Mouse (Mus musculus): ENCODE results near the gene Trpc2.
A peak's percentile ranks its signal among the peaks of the same experiment; 100 is the strongest.

Gene Trpc2

DNA sequence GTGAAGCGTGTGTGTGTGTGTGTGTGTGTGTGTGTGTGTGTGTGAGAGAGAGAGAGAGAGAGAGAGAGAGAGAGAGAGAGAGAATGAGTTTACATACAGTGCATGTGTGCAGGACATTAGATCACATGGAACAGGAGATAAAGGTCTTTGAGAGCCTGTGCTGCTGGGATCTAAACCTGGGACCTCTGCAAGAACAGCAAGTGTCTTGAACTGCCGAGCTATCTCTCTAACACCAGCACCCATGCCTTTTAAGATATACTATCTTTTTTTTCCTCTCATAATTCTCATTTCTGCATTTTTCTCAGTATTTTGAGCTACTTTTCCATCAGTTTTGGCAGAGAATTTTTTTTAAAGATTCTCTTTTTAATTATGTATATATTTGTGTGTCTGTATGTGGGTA, 20.6 kb downstream of the Trpc2 start:
- DNase-seq = no peak

DNA sequence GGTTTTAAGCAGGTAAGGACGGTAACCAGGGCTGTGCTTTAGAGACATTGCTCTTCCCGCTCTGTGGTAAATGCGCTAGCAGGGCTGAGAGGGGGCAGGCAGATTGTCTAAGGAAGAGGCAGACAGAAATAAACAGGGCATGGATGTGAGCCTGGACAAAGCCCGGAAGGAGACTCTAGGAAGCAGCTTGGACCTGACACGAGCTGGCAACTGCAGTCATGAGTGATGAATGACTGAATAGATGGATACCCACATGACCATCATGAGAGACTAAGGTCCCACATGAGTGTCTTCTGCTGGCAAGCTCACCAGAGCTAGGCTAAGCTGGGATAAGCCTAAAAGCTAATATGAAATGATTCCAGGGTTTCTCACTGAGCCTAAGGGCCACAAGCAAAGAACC, 21.2 kb downstream of the Trpc2 start:
- no peak for DNase-seq

DNA sequence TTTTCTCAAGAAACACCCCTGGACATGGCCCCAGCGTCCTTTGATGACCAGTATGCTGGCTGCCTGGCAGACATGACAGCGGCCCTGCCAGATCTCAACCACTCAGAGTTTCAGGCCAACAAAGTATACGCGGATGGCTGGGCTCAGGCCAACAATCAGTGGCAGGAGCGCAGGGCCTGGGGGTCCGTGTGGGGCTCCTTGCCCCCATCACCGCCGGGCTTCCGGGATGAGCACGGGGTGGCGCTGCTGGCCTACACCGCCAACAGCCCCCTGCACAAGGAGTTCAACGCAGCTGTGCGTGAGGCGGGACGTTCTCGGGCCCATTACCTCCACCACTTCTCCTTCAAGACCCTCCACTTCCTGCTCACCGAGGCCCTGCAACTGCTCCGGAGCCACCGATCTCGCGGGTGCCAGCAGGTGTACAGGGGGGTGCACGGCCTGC, 23.8 kb downstream of the Trpc2 start:
- DNase-seq = no peak

DNA sequence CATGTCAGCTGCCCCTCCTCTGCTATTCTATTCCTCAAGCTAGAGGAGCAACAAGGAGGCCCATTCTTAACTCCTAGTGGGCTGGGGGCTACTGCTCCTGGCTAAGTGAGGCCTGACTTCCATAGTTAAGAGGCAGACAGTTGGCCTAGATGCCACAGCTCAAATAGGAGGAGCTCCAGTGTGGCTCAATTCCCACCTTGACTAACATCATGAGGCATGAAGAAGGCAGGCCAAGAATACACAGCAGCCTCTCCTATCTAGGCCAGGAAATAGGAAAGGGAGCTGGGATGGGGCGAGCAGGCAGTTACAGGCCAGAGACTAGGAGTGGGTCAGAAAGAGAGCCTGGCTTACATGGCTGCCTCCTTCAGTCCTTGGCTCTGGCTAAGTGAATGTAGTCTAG, 25.3 kb downstream of the Trpc2 start:
- no peak for DNase-seq

DNA sequence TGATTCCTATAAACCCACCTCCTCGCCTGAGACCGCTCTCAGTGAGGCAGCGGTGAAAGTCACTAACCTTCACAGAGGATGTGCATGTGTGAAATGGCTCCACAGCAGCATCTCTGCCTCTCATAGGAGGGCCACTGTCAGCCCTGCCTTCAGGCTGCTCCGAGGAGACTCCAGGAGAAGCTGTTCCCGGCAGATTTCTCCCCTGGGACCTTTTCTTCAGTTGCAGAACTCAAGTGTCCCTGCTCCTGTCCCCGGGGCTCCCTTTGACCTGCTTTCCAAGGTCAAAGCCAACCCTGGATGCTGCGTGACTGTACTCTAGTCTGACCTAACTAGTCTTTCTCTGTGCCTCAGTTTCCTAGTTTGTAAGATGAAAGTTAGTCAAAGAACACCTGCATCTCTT, 26.3 kb downstream of the Trpc2 start, which contains the start of gene Art5:
Gene Art5, minus strand, starts transcription at position 319 of the 400 bp plus-strand sequence.
- DNase-seq = no peak

DNA sequence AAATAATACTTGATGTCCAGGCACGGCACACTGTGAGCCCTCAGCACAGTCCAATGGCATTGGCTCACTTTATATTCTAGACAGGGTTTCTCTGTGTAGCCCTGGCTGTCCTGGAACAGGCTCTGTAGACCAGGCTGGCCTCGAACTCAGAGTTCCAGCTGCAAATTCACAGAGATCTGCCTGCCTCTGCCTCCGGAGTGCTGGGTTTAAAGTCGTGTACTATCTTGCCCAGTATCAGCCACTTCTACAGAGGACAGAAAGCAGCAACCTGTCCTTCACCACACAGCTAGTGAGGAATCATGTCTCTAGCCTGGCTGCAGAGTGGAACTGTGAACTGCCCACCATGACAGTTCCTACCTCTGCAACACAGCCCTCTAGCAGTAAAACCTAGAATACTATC, 26.8 kb downstream of the Trpc2 start:
- no peak for DNase-seq

DNA sequence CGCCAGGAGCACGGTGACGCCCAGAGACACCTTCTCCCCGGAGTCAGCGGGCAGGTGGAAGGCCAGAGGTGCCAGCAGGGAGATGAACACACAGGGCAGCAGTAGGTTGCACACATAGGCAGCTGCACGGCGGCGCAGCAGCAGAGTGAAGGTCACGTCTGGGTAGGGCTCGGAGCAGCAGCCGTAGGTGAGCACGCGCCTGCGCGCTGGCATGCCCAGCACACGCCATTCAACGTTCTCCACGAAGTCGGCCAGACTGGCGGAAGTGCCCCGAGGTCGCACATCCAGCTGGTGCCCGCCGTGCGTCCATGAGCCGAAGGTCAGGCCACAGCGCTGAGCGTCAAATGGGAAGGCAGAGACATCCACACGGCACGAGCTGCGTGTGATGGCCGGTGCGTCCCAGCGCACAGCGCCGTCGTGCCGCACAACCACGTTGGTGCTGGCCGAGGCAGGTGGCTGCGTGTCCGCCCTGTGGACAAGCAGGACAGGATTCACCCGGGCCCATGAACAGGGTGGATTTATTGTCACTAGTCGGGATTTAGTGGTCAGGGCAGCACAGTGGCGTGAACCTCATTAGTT, 30.3 kb downstream of the Trpc2 start:
- DNase-seq = no peak

DNA sequence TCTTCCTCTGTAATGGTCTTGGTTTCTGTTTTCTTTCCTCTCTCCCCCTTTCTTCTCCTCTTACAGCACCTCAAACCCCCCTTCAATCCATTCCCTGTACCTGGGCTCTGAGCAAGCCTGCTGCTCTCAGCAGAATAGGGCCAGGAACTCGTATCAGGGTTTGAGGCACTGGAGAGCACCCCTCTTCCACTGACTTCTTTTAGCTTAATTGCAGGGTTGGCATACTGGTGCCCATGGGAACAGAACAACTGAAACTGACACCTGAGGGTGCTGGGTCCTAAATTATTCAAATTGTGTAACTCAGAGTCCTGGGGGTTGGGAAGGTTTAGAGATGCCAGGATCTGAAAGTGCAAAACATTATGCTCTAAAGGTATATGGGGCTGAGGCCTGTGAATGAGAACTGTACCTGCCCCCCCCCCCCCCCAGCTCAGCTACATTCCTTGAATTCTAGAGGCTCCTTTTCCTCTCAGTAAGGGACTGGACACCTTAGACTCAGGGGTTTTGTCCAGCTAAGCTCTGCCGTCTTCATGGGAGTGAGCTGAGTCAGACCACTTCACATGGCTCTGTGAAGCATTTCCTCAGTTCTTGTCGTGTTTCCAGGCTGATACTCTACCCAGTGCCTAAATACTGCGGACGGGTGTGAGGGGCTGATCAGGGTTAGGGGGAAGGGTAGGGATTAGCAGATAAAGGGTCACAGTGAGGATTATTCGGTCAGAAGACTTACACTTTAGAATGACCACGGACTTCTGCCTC, 33.8 kb downstream of the Trpc2 start, which contains the start of gene Chrna10:
Gene Chrna10, minus strand, starts transcription at position 250 of the 753 bp plus-strand sequence.
- DNase-seq = no peak

DNA sequence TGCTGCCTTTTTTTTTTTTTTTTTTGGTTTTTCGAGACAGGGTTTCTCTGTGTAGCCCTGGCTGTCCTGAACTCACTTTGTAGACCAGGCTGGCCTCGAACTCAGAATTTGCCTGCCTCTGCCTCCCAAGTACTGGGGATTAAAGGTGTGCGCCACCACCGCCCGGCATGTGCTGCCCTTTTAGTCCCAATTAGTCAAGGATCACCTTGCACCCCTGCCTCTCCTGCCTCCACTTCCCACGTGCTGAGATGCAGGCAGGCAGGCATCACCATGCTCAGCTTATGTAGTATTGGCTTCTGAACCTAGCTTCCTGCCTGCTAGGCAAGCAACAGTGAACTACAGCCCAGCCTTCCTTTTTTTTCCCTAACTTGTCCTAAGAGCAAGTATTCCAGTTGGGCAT, 34.5 kb downstream of the Trpc2 start:
- no peak for DNase-seq

DNA sequence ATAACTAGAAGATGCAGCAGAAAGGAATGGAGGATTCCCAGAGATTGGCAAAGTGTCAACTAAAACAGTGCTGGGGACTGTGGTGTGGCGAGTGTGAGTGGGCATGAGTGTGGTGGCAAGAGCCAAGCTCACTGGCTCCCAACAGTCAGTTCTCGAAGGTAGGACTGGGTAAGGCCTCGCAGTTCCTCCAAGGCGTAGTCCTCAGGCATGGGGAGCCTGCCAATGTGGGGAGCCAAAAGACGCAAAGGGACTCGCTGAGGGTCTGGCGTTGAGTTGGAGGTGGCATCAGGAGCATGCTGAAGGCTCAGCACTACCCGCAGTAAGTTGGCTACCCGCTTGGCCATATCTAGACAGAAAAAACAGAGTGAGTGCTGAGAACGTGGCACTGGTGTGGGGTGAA, 37.4 kb downstream of the Trpc2 start:
- DNase-seq = no peak

DNA sequence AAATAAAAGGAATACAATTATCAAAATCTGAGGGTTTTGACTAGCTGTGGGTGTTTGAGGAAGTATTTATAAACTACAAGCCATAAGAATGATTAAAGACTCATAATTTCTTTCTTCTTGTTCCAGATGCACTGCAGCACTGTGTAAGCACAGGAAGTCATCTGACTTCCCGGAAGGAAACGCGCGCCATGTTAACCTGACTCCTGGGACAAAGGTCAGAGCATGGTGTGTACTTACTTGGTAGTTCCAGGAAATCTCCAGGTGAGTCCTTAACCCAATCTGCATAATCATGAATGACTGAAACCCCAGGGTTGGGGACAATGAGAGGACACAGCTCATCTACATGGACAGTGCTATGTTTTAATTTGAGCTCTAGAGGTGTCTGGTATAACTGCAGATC, 49.5 kb downstream of the Trpc2 start:
- DNase-seq = no peak

DNA sequence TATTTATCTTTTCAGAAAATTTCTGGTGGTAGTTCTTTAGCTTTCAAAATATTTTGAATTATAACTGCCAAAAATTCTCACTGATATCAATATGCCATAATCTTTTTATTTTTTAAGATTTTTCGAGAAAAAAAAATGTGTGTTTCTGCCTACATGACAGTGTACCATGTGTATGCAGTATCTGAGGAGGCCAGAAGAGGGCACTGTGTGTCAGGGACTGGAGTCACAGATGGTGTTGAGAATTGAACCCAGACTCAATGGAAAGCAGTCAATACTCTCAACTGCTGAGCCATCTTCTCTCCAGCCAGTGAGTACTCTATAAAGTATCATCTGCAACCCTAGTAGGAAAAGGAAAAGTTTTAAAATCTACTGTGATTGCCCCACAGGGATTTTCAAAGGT, 54.5 kb downstream of the Trpc2 start:
- peak; percentile 37 for DNase-seq

DNA sequence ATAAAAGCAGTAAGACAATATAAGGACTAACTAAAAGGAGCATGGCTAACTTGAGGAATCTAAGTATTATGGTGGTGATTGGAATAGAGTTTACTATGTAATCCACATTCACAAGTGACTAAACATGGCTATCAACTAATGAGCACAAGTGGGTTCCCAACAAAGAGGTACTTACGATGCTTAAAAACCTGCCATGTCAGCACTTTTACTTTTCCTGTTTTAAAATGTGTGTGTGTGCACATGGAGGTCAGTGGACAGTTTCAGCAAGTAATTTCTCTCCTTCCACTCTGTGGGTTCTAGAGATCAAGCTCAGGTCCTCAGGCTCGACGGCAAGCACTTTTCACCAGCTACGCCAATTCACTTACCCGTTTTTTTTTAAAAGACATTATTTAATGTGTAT, 55.0 kb downstream of the Trpc2 start:
- DNase-seq = no peak
